Mouse (Mus musculus) brain, embryonic 18.5 days (tissue): Measurements from ENCODE around the gene Henmt1.
A peak's percentile ranks its signal among the peaks of the same experiment; 100 is the strongest.

Source experiments
- DNase-seq: peaks from one replicate; pipeline ENCODE4 v3.0.0-alpha.2; 2012; ENCODE audit warnings: low read depth, low spot score

Gene Henmt1

GRCm38 (mm10) chr3:108940001-108940633, 444 bp downstream of the Henmt1 start, which contains the start of gene Gm9857:
TSS of gene Gm9857 (minus strand) at chr3:108940445.
- DNase-seq: no peak

DNA sequence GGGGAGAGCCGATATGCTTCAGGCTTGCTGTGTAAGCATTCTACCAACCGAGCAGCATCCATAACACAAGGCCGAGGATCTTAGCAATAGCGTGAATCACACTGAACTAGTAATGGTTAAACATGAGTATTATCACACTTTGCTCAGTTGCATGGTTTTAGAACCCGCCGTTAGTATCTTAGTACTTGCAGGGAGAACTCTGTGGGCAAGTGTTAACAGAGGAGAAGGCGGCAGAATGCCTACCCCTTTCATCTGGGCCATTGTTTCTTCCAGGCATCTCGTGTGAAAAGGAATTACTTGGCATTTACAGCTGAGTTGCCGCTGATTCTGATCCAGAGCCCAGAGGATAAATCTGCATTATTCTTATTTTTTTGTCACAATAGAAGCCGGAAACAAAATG, 1.3 kb downstream of the Henmt1 start:
- DNase-seq: no peak

GRCm38 (mm10) chr3:108957976-108958375, 18.3 kb downstream of the Henmt1 start:
- DNase-seq: no peak

GRCm38 (mm10) chr3:108959680-108960295, 20.1 kb downstream of the Henmt1 start:
- no peak for DNase-seq

GRCm38 (mm10) chr3:108961226-108961625, 21.6 kb downstream of the Henmt1 start:
- peak; percentile 64 for DNase-seq

GRCm38 (mm10) chr3:108961655-108962054, 22.0 kb downstream of the Henmt1 start:
- no peak for DNase-seq

DNA sequence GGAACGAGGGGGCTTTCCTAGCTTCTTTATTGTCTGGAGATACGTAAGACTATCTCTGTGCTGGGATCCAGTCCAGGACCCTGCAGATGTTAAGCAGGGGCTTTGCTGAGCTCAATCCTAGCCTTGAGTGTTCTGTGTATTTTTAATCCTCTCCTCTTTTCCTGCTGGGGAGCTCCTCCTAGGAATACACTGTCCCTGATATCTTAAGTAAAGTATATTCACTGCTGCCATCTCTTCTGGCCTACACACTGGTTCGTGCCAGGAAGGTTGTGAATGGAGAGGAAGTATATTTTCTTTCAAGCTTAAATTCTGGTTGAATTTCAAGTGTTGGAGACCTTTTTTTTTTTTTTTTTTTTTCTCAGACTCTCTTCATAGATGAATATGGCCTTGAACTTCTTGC, 23.6 kb downstream of the Henmt1 start:
- no peak for DNase-seq

DNA sequence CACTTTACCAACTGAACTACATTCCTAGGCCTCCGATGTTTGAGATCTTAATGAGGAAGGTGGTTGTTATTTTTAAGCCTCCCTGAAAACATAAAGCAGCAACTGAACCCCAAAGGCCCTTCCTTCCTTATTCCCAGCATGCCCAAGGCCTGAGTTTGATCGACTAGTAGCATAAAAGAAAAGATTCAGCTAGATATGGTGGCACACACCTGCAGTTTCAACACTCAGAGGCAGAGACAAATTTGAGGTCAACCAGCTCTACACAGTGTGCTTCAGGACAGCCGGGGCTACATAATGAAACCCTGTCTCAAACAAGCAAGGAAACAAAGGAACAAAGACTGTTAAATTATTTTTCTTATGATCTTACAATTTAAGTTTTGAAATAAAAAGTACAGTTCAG, 24.1 kb downstream of the Henmt1 start:
- DNase-seq: no peak

DNA sequence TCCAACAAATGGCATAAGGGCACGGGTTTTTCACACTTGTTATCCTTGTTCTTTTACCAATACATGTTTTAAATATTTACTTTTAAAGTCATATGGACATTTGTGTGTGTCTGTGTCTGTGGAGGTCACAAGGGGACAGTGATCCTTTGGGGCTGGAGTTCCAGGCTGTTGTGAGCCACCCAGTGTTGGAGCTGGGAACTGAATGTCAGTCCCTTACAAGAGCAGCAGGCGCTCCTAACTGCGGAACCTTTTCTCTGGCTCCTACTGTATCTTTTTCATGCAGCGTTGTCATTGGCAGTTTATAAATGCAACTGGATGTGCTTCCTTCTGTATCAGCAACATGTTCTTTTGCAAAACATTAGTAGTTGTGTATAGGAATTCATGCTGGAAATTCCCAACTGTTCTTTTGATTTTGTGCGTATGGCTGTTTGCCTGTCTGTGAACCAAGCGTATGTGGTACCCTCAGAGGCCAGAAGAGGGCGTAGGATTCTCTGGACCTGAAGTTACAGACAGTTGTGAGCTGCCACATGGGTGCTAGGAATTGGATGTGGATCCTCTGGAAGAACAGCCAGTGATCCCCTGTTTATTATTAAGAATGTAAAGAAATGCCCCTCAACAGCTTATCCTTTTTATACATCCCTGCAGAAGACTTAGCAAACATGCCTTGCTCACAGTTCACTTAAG, 24.8 kb downstream of the Henmt1 start:
- no peak for DNase-seq

DNA sequence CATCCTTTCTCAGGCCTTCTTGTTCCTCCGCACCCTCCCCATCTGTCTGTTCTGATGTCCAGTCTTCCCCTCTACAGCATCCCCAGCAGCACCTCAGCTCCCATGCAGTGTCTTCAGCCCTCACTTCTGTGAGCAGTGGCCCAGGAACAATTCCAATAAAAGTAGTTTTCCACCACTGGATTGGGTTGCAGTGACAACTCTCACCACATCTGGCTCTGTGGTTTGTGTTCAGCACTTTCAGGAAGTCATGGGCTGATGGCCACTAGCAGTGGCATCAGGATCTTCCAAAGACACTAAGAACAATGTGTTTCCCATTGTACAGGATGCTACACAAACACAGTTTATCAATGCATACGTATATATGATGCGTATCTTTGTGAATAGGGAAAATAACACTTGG, 26.4 kb downstream of the Henmt1 start:
- no peak for DNase-seq

GRCm38 (mm10) chr3:108973980-108974660, 34.4 kb downstream of the Henmt1 start:
- DNase-seq: no peak

DNA sequence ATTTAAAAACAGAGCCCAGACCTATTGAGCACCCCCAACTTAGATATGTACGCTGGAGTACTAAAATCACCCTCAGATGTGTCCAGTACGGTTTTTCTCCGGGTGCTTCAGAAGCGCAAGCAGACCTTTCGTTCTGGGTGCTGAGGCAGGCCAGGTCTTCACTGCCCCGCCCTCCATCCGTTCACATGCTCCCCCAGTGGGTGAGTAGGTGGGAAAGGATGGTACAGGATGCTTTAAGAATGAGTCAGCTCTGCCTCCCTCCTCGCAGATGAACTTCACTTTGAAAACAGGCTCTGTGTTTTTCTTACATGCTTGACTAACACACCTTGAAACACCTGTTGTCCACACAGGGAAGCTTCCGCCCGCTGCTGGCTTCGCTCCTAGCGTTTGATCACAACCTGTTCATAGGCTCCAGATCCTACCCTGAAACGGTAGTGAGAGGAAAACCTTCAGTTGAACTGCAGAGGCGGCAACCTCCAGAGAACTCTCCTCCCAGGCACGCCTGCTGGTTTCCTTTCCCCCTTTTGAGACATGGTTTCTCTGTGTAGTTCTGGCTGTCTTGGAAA, 35.3 kb downstream of the Henmt1 start:
- DNase-seq: no peak

DNA sequence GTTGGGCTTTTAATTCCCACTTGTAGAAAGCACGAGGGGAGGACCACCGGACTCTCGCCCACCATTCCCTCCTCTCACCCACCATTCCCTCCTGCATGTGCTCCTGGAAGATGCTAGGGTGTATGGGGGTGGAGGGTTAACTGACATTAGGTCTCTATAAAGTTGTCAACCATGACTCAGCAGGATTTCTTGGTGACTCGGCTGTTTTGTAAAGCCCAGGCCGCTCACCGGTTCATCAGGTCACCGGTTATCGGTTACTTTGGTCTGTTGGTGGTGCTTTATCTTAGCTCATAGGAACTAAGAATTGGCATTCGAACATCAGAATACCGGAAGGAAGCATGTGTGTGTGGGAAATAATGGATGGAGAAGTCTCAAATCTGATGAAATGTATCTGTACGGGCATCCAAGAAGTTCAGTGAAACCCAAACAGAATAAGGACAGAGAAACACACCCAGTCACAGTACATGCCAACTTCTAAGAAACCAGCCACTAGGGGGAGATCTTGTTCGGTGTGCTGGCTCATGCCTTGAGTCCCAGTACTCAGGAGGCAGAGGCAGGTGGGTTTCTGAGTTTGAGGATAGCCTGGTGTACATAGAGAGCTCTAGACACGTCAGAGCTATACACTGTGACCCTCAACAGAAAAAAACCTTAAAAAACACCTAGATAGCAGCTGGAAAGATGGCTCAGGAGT, 37.8 kb downstream of the Henmt1 start:
- DNase-seq: no peak

DNA sequence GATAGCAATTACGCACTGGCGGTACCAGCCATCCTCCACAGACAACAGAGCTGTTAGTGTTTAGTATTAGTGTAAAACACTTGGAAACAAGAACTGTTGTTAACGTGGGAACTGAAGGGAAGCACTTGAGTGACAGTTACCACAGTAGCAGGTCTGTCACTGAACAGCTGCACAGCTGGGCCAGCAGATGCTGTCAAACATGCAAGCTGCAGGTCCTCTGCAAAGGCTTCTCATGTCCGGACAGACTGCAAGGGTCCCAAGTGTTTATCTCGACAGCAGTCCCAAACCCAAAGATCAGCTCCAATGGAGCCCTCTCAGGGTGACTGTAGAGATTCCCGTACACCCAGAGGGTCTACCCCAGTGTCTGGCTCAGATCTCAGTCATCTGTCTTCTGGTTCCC, 42.3 kb downstream of the Henmt1 start:
- no peak for DNase-seq

DNA sequence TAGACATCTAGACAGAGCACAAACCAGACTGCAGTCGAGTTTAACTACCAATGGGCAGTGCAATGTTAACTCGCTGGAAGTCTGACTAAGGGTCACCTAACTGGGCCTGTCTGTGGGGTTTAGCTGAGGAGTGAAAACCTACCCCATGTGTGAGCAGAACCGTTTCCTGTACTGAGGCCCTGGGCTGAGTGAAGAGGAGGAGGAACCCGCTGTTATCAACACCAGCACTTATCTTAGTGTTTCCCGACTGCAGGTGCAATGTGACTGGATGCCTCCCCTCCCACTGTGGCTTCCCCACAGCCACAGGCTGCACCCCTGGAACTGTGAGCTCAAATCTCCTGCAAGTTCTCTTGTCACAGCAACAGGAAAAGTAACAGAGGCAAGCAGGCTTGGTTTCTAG, 44.3 kb downstream of the Henmt1 start:
- no peak for DNase-seq

GRCm38 (mm10) chr3:108986534-108986933, 46.9 kb downstream of the Henmt1 start:
- no peak for DNase-seq

DNA sequence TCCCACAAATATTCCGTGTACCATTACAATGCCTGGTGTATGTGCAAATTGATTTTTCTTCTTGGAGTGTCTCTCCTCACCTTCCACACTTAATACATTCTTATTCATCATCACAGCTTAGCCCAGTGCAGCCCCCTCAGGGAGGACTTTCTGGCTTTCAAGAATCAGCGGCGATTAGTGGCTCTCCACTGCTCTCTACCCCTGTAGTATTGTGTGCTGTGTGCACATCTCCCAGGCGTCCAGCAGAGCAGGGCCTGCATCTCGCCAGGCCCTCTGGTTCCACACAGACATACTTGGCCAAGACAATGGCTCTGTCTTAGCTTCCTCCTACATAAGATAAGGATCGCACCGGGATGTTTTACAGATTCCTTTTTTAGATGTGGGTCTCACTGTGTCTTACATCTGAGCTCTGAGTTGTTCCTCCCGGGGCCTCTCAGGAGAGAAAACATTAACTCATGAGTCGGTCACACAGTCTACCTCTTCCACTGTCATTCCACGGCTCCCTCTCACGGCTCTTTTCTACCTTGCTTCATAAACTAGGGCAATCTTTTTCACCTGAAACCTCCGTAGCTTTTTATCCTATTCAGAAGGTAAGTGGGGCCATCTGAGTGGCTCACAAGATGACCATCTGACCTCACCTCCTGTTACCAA, 47.5 kb downstream of the Henmt1 start:
- no peak for DNase-seq

DNA sequence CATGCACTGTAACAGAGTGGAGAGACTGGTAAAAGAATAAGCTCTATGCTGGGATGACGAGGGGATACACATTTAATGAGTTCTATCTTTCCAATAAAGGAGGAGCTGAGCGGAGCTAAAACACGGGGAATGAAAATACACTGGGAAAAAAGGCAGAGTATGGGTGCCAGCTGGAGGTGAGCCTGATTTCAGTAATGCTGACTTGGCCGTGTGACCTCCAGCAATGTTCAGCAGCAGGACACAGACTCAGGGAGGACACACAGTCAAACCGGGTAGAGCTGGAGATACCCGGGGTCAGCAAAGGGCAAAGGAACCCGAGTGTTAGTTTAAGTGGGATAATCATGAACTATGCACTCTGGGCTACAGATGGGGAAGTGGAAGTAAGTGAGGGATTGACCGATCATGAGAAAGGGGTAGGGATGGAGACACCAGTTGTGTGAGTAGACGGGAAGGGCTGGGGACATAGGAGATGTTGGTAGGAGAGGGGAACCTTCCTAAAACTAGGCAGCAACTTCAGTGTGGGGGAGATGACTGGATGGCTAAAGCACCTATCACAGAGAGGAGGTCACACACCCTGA, 50.4 kb downstream of the Henmt1 start:
- no peak for DNase-seq

DNA sequence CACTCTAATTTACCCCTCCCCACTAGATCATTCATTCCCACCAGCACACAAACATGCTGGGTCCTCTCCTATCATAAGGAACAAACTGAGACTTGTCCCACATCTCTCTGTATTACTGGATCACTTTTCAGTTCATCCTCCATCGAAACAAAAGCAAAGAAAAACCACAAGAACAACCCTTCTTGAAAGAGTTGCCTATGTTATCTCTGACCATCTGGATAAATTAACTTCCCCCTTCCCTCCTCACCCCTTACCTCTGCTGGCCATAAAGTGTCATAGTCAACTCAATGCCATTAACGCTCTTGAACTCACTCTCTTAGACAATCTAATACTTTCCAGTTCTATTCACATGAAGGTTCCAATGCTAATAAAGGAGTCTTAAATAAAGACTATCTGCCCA, 54.8 kb downstream of the Henmt1 start:
- no peak for DNase-seq

GRCm38 (mm10) chr3:108995379-108995778, 55.7 kb downstream of the Henmt1 start:
- no peak for DNase-seq

DNA sequence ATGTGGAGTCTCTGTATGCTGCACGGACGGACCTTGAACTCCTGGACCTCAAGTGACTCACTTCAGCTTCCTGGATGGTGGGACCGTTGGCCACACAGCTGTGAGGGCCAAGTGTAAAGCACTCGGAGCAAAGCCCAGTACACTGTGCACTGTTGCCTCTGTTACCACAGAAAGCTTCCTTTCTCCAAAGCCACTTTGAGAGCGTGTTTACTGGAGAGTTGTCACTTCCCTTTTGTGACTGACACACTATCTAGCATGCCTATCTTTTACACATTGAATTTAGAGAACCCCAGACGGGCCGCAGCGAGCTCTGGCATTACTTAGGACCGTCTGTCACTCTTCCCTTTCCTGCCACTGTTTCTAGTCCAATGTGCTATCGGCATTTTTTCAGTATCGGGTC, 57.6 kb downstream of the Henmt1 start:
- DNase-seq: no peak
